Mouse (Mus musculus) heart, embryonic 14.5 days (tissue): ENCODE data around the gene Gabpb1. TPM values are rescaled to one million over a fixed set of nuclear protein-coding genes. Genes with fewer than 3 reads are reported as not detected.

ENCODE experiments used
- ATAC-seq: fragments of 200-750 bp; cut with Nextera tagmentation; 2 replicates; pipeline ENCODE4 v1.8.0; 2017; ENCODE audit warnings: low read depth, moderate TSS enrichment; ENCODE audit not compliant: insufficient number of reproducible peaks, insufficient read depth, low FRiP score
- H3K27ac ChIP-seq, 2 experiments: fragments of 200-500 bp in 1 of 2; fragments of 300-500 bp in 1 of 2; sonication (generic) in 1 of 2; replicated peaks in 1 of 2; 2 replicates each; pipeline ENCODE4 v1.5.1; 2012 to 2014; ENCODE audit warnings: low read depth in 2 of 2, low read length in 2 of 2, control low read depth in 1 of 2, mild to moderate bottlenecking in 1 of 2, mixed read lengths in 1 of 2; ENCODE audit not compliant: control insufficient read depth in 1 of 2, insufficient read depth in 1 of 2
- H3K27me3 ChIP-seq: fragments of 300-500 bp; sonication (generic); 2 replicates; pipeline ENCODE4 v1.6.1; 2014; ENCODE audit warnings: mild to moderate bottlenecking, low read length, control low read depth; ENCODE audit not compliant: control insufficient read depth, insufficient read depth
- H3K36me3 ChIP-seq: fragments of 300-500 bp; sonication (generic); 2 replicates; pipeline ENCODE4 v1.6.1; 2014; ENCODE audit warnings: mild to moderate bottlenecking, control low read depth, low read length, mixed read lengths; ENCODE audit not compliant: control insufficient read depth, insufficient read depth
- H3K4me1 ChIP-seq, 2 experiments: fragments of 200-500 bp in 1 of 2; fragments of 300-500 bp in 1 of 2; sonication (generic) in 1 of 2; 2 replicates each; pipeline ENCODE4 v1.6.1; 2012 to 2014; ENCODE audit warnings: low read length in 2 of 2, control low read depth in 1 of 2, mixed read lengths in 1 of 2; ENCODE audit not compliant: control insufficient read depth in 2 of 2, insufficient read depth in 2 of 2
- H3K4me2 ChIP-seq: fragments of 300-500 bp; sonication (generic); 2 replicates; pipeline ENCODE4 v1.6.1; 2014; ENCODE audit warnings: mild to moderate bottlenecking, low read length
- H3K4me3 ChIP-seq, 2 experiments: fragments of 200-500 bp in 1 of 2; fragments of 300-500 bp in 1 of 2; sonication (generic) in 1 of 2; 2 replicates each; pipeline ENCODE4 v1.5.1; 2012 to 2014; ENCODE audit warnings: low read length in 2 of 2, mild to moderate bottlenecking in 2 of 2, control low read depth in 1 of 2, low read depth in 1 of 2, moderate library complexity in 1 of 2; ENCODE audit not compliant: control insufficient read depth in 1 of 2, insufficient read depth in 1 of 2
- H3K9ac ChIP-seq: fragments of 300-500 bp; sonication (generic); 2 replicates; pipeline ENCODE4 v1.6.1; 2014; ENCODE audit warnings: mild to moderate bottlenecking, low read length
- H3K9me3 ChIP-seq: fragments of 300-500 bp; sonication (generic); 2 replicates; pipeline ENCODE4 v1.6.1; 2016; ENCODE audit warnings: low read length, control low read depth; ENCODE audit not compliant: control insufficient read depth
- WGBS: fragments of 180-500 bp; shearing (Covaris S2); extraction: QIAGEN DNeasy Blood & Tissue Kit; methylation state at CpG from one replicate; pipeline ENCODE4 v1.1.7; 2014; 5-methylcytosine and 5-hydroxymethylcytosine counted together
- polyA plus RNA-seq: library from polyadenylated mRNA; unstranded; fragments of >200 nt; fragmentation: Nextera tagmentation; extraction: Ambion mirVana; gene quantifications from 2 replicates; pipeline ENCODE4 v1.2.1, GENCODE M21; 2014

Gabpb1 gene
- polyA plus RNA-seq, 1 experiment from 2014 or later = 33.4 TPM

DNA sequence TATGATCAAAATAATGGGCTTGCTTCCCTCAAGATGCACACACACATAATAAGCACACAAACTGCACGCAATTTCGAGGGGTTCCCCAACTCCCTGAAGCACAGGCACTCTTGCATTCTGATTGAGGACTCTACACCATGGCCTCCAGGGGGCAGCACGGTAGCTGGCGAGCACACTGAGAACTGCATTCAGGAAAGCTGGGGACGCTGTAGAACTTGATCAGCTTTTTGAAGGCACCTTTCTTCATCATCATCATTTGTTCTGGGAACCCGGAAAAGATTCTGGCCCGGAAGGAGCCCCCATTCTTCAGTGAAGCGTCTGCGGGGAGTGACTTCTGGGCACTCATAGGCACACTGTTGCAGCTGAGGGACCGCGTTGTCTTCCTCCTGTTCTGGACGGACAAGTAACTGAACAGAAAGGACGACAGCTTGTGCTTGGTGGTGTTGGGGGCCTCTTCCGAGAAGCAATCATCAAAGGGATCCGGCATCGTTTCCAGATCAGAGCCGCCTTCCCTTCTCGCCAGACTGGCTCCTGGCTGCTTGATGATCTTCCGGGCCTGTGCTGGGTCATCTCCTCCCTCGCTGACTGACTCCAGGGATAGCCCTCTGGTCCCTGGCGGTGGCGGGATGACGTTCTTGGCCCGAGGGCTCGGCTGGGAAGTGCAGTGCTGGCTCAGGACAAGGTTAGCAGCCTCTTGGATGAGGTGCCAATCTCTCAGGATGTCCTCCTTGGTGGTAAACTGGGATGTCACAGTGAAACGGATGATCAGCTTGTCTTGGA, 82.1 kb downstream of the Gabpb1 start:
- Histone ChIP-seq H3K9ac (peak overlapping the region; percentile 61), H3K27ac (no peak overlapping the region), H3K27me3 (no peaks in the 10 kb centered on the region), H3K4me2 (peak overlapping the region; percentile 67), H3K4me3 (peak overlapping the region; percentile 31 to 35), H3K4me1 (no peaks in the 10 kb centered on the region; a peak in 1 of 4 replicates), H3K36me3 (no peaks in the 10 kb centered on the region), H3K9me3 (no peaks in the 10 kb centered on the region)
- WGBS = 26% methylated on average over 26 of the region's 26 CpGs
- no peak for ATAC-seq

DNA sequence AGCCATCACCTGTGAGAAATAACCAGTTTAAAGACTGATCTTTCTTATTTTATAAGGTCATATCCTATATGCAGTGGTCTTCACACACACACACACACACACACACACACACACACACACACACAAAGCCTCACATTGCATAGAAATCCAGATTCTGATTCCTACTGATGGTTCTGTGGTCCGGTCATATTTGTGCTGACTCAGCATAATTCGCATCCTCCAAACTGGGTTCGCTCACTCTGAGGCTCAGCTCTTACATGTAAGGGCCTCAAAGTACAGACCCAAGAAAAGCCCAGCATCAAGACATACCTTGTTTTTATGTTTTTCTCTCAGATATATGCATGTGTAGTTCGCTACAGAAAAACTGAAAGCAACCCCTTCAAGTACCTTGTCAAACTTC, 84.8 kb downstream of the Gabpb1 start:
- Histone ChIP-seq H3K27ac (no peak overlapping the region), H3K27me3 (no peaks in the 10 kb centered on the region), H3K9me3 (no peaks in the 10 kb centered on the region), H3K4me1 (no peaks in the 10 kb centered on the region; a peak in 1 of 4 replicates), H3K4me2 (no peak overlapping the region), H3K36me3 (no peaks in the 10 kb centered on the region), H3K9ac (no peak overlapping the region), H3K4me3 (no peak overlapping the region)
- ATAC-seq = no peak
- WGBS = 80% methylated on average over 4 of the region's 4 CpGs

- H3K9ac ChIP-seq = no peak overlapping the region
- no peak for ATAC-seq
- no peaks in the 10 kb centered on the region for H3K36me3 ChIP-seq
- no peak overlapping the region for H3K27ac ChIP-seq
- H3K27me3 ChIP-seq = no peaks in the 10 kb centered on the region
- WGBS = 73% methylated on average over 3 of the region's 3 CpGs
- H3K4me3 ChIP-seq = no peak overlapping the region
- H3K9me3 ChIP-seq = no peaks in the 10 kb centered on the region
- H3K4me2 ChIP-seq = no peak overlapping the region
- H3K4me1 ChIP-seq = no peaks in the 10 kb centered on the region
Observed at GRCm38 (mm10) chr2:126587468-126587867, 88.7 kb downstream of the Gabpb1 start.

GRCm38 (mm10) chr2:126584621-126585369, 91.3 kb downstream of the Gabpb1 start:
- WGBS = 74% methylated on average over 8 of the region's 8 CpGs
- Histone ChIP-seq H3K9ac (no peak overlapping the region), H3K4me3 (no peak overlapping the region)

GRCm38 (mm10) chr2:126583960-126584359, 92.2 kb downstream of the Gabpb1 start:
- H3K27me3 ChIP-seq = no peaks in the 10 kb centered on the region
- H3K4me3 ChIP-seq = no peak overlapping the region
- WGBS = 62% methylated on average over 6 of the region's 6 CpGs
- no peak overlapping the region for H3K4me2 ChIP-seq
- H3K36me3 ChIP-seq = no peaks in the 10 kb centered on the region
- ATAC-seq = no peak
- H3K4me1 ChIP-seq = no peaks in the 10 kb centered on the region
- no peaks in the 10 kb centered on the region for H3K9me3 ChIP-seq
- no peak overlapping the region for H3K9ac ChIP-seq
- H3K27ac ChIP-seq = no peak overlapping the region

More at GRCm38 (mm10) chr2:126584621-126585369, 91.3 kb downstream of the Gabpb1 start:
- H3K4me1 ChIP-seq = no peaks in the 10 kb centered on the region
- H3K4me2 ChIP-seq = no peak overlapping the region
- no peaks in the 10 kb centered on the region for H3K9me3 ChIP-seq
- no peaks in the 10 kb centered on the region for H3K36me3 ChIP-seq
- H3K27ac ChIP-seq = no peak overlapping the region
- ATAC-seq = no peak
- no peaks in the 10 kb centered on the region for H3K27me3 ChIP-seq

DNA sequence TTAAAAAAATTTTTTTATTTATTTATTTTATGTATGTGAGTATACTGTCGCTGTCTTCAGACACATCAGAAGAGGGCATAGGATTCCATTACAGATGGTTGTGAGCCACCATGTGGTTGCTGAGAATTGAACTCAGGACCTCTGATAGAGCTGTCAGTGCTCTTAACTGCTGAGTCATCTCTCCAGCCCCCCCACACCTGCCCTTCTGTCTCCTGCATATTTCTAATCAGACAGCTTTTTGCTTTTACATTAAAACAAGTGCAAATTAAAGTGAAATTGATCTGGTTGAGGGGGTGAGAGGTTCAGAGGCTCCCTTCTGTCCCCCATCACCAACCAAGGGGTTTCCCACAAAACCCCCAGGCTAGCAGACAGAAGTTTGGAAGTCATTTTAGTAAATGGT, 96.9 kb downstream of the Gabpb1 start:
- Histone ChIP-seq H3K4me3 (no peak overlapping the region), H3K4me1 (no peaks in the 10 kb centered on the region), H3K9ac (no peak overlapping the region), H3K9me3 (no peaks in the 10 kb centered on the region), H3K27me3 (no peaks in the 10 kb centered on the region), H3K36me3 (no peaks in the 10 kb centered on the region), H3K4me2 (no peak overlapping the region), H3K27ac (no peak overlapping the region)
- no peak for ATAC-seq
- 86% methylated on average over 1 of the region's 1 CpGs for WGBS
